ENCODE assay signal across 20 mouse cellular contexts in the genomic region with DNA sequence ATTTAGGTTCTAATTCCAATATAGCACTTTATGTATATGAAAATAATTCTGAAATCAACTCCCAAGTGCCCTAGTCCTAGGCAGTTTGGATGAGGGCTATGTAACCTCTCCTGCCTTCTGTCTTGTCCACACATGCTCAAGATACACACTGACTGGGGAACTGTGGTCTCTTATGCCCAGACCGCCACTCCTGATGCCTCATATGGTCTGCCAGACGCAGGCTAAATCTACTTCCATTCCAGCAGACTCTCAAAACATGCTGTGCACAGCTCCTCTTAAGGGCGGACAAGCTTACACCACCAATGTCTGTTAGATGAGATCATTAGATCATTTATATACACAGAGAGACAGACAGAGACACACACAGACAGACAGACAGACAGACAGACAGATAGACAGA. TPM values are rescaled to one million over a fixed set of nuclear protein-coding genes. Genes with fewer than 3 reads are reported as not detected.
DNase-seq lines count a peak whose midpoint lies in the region; ATAC-seq and TF ChIP-seq lines count a peak whose summit lies in the region.
"Had no signal": no experiment of that assay in that cellular context is flagged by ENCODE, and none has a peak within 500 bp of the region (broad histone marks: within the 10 kb centered on the region; RNA-seq: fewer than 3 reads in every experiment).

No protein-coding gene starts in this region.

- peaks cover 26% of the 10 kb centered on the region for H3K4me1 ChIP-seq in heart, embryonic 13.5 days
- peaks cover 2% of the 10 kb centered on the region; the same call in 1 of the 2 replicates for H3K4me1 ChIP-seq in testis, adult 2 months (ENCODE audit: control insufficient read depth, insufficient read depth, low read length)
- H3K4me1 ChIP-seq: hindbrain, embryonic 12.5 days had no signal

- no peaks in the 10 kb centered on the region for H3K36me3 ChIP-seq in heart, embryonic 13.5 days
- no peaks in the 10 kb centered on the region for H3K36me3 ChIP-seq in testis, adult 2 months (ENCODE audit: control insufficient read depth, insufficient read depth, low read length)
- H3K36me3 ChIP-seq: embryonic facial prominence, embryonic 10.5 days; hindbrain, embryonic 12.5 days; limb, embryonic 13.5 days had no signal

- ATAC-seq in frontal cortex, adult (ENCODE audit: low TSS enrichment): peak; percentile 46; the same call in 1 of the 2 replicates
- no peak for ATAC-seq in heart, embryonic 13.5 days (ENCODE audit: extremely low read depth, insufficient number of reproducible peaks, low FRiP score, low TSS enrichment)
- ATAC-seq: activated CD4-positive, CD25-positive, alpha-beta regulatory T cell, adult 4 months; forebrain, embryonic 13.5 days; intestine, embryonic 16.5 days; Patski had no signal

- no peak overlapping the region for H3K4me2 ChIP-seq in heart, embryonic 13.5 days
- H3K4me2 ChIP-seq: forebrain, embryonic 13.5 days; hindbrain, embryonic 12.5 days; limb, embryonic 13.5 days had no signal

- H3K4me3 ChIP-seq in heart, embryonic 13.5 days: no peak overlapping the region
- no peak overlapping the region for H3K4me3 ChIP-seq in testis, adult 2 months (ENCODE audit: control insufficient read depth, low read depth, low read length)
- H3K4me3 ChIP-seq: embryonic facial prominence, embryonic 10.5 days; forebrain, embryonic 13.5 days; hindbrain, embryonic 12.5 days; left cerebral cortex, adult 2 months; limb, embryonic 13.5 days; megakaryocyte, embryonic 14.5 days had no signal

- TF ChIP-seq CTCF in testis, adult 2 months (IDR thresholded peaks at IDR 0.05; ENCODE audit: control insufficient read depth, insufficient read depth, insufficient replicate concordance, low read depth, low read length): no peak

- H3K9ac ChIP-seq in heart, embryonic 13.5 days: no peak overlapping the region
- H3K9ac ChIP-seq: forebrain, embryonic 13.5 days; hindbrain, embryonic 12.5 days; limb, embryonic 13.5 days; liver, embryonic 14.5 days had no signal

- no peak for TF ChIP-seq POLR2A in testis, adult 2 months (IDR thresholded peaks at IDR 0.05; ENCODE audit: control insufficient read depth, low read depth, low read length)

- DNase-seq in frontal cortex, adult 2 months (ENCODE audit: extremely low spot score in 1 of 2, low spot score in 1 of 2): no peak
- DNase-seq in heart, adult 9 months (ENCODE audit: low spot score in 2 of 2): no peak
- no peak for DNase-seq in testis, postnatal 10 days (ENCODE audit: low spot score)
- no peak for DNase-seq in Muller cell, postnatal 12 days (ENCODE audit: inconsistent ontology term)
- DNase-seq: adrenal gland, postnatal 25 days had no signal

- peak overlapping the region; percentile 65 for H3K27ac ChIP-seq in heart, embryonic 13.5 days (replicated peaks)
- H3K27ac ChIP-seq in testis, adult 2 months (ENCODE audit: control insufficient read depth, insufficient read depth, low read depth, low read length): peak overlapping the region; percentile 69
- H3K27ac ChIP-seq: embryonic facial prominence, embryonic 10.5 days; forebrain, embryonic 13.5 days; hindbrain, embryonic 12.5 days; left cerebral cortex, adult 2 months; limb, embryonic 13.5 days; liver, embryonic 14.5 days had no signal

- no peaks in the 10 kb centered on the region for H3K27me3 ChIP-seq in heart, embryonic 13.5 days (replicated peaks)
- no peaks in the 10 kb centered on the region for H3K27me3 ChIP-seq in testis, adult 2 months (ENCODE audit: control insufficient read depth, insufficient read depth, low read length)
- H3K27me3 ChIP-seq: forebrain, embryonic 13.5 days; hindbrain, embryonic 12.5 days; limb, embryonic 13.5 days; megakaryocyte, embryonic 14.5 days; Patski had no signal

- no peaks in the 10 kb centered on the region for H3K9me3 ChIP-seq in heart, embryonic 13.5 days
- H3K9me3 ChIP-seq: embryonic facial prominence, embryonic 10.5 days; forebrain, embryonic 13.5 days; hindbrain, embryonic 12.5 days; limb, embryonic 13.5 days; megakaryocyte, embryonic 14.5 days had no signal

- WGBS in heart, embryonic 13.5 days: 54% methylated on average over 3 of the region's 3 CpGs

RNA-seq across cellular contexts. Expression of a gene that starts 41.3 kb away (rescaled TPM):
- polyA plus RNA-seq in frontal cortex, adult 2 months (2012; rRNA removed): 0.10 and 0.19 TPM in 2 replicates
- 0.10 TPM in 1 of 2 replicates, not detected in the other for polyA plus RNA-seq in heart, embryonic 13.5 days (2015; fragmentation: Nextera tagmentation; extraction: Ambion mirVana)
- 219 and 252 TPM in 2 replicates for polyA plus RNA-seq in testis, adult 2 months (2012; rRNA removed)
- polyA plus RNA-seq: activated CD4-positive, CD25-positive, alpha-beta regulatory T cell, adult 4 months; intestine, embryonic 16.5 days; liver, embryonic 14.5 days; lung, embryonic 16.5 days; midbrain, postnatal 0 days; Patski had no signal

Comparison
In these comparisons a context has a peak if more than half of its experiments do, and no peak if none do; other contexts are left out.
1. RNA of a gene that starts 41.3 kb away (polyA plus RNA-seq): 219 to 252 TPM in testis, adult 2 months; 0.10 to 0.19 TPM in frontal cortex, adult 2 months and 0.10 TPM in heart, embryonic 13.5 days; every median in the first group is over 100 times any median in the second.